Mouse (Mus musculus): ENCODE results near the gene Spats2. TPM values are rescaled to one million over a fixed set of nuclear protein-coding genes. Genes with fewer than 3 reads are reported as not detected.
A peak's percentile ranks its signal among the peaks of the same experiment; 100 is the strongest.

Gene Spats2
- polyA plus RNA-seq, 1 experiment from 2014 or later = 34.9 TPM

GRCm38 (mm10) chr15:99099984-99100383 lies 25.7 kb upstream of the Spats2 start:
- Histone ChIP-seq H3K36me3 (no peaks in the 10 kb centered on the region), H3K9ac (no peak overlapping the region), H3K4me3 (no peak overlapping the region), H3K27ac (replicated peaks) (no peak overlapping the region), H3K4me2 (no peak overlapping the region), H3K9me3 (no peaks in the 10 kb centered on the region), H3K27me3 (peaks cover 53% of the 10 kb centered on the region), H3K4me1 (replicated peaks) (peaks cover 38% of the 10 kb centered on the region)
- ATAC-seq (ENCODE audit: low FRiP score, low read depth) = no peak
- 51% methylated on average over 3 of the region's 3 CpGs for WGBS

GRCm38 (mm10) chr15:99105238-99105637 lies 20.5 kb upstream of the Spats2 start:
- Histone ChIP-seq H3K4me3 (no peak overlapping the region), H3K4me2 (no peak overlapping the region), H3K9me3 (no peaks in the 10 kb centered on the region), H3K36me3 (no peaks in the 10 kb centered on the region), H3K27ac (replicated peaks) (no peak overlapping the region), H3K9ac (no peak overlapping the region), H3K4me1 (replicated peaks) (no peaks in the 10 kb centered on the region), H3K27me3 (peaks cover 10% of the 10 kb centered on the region; the same call in 1 of the 2 replicates)
- ATAC-seq (ENCODE audit: low FRiP score, low read depth) = no peak
- 63% methylated on average over 7 of the region's 7 CpGs for WGBS

- ATAC-seq (ENCODE audit: low FRiP score, low read depth) = no peak
- Histone ChIP-seq H3K4me3 (no peak overlapping the region), H3K36me3 (no peaks in the 10 kb centered on the region), H3K4me1 (replicated peaks) (no peaks in the 10 kb centered on the region), H3K9me3 (no peaks in the 10 kb centered on the region), H3K27ac (replicated peaks) (no peak overlapping the region), H3K27me3 (no peaks in the 10 kb centered on the region), H3K9ac (no peak overlapping the region), H3K4me2 (no peak overlapping the region)
- 86% methylated on average over 3 of the region's 3 CpGs for WGBS
Measured at GRCm38 (mm10) chr15:99107866-99108265, 17.9 kb upstream of the Spats2 start.

GRCm38 (mm10) chr15:99111139-99111538 lies 14.6 kb upstream of the Spats2 start:
- no peak for ATAC-seq (ENCODE audit: low FRiP score, low read depth)
- no peak overlapping the region for H3K9ac ChIP-seq
- no peaks in the 10 kb centered on the region for H3K27me3 ChIP-seq
- no peak overlapping the region for H3K4me3 ChIP-seq
- H3K36me3 ChIP-seq = no peaks in the 10 kb centered on the region
- H3K9me3 ChIP-seq = no peaks in the 10 kb centered on the region
- no peak overlapping the region for H3K27ac ChIP-seq (replicated peaks)
- H3K4me2 ChIP-seq = no peak overlapping the region
- no peaks in the 10 kb centered on the region for H3K4me1 ChIP-seq (replicated peaks)
- 94% methylated on average over 3 of the region's 3 CpGs for WGBS

GRCm38 (mm10) chr15:99111809-99112208 lies 13.9 kb upstream of the Spats2 start:
- no peaks in the 10 kb centered on the region for H3K36me3 ChIP-seq
- ATAC-seq (ENCODE audit: low FRiP score, low read depth) = no peak
- WGBS = 79% methylated on average over 4 of the region's 4 CpGs

GRCm38 (mm10) chr15:99112843-99113395 lies 12.8 kb upstream of the Spats2 start:
- ATAC-seq (ENCODE audit: low FRiP score, low read depth) = no peak
- H3K4me1 ChIP-seq (replicated peaks) = no peaks in the 10 kb centered on the region
- 54% methylated on average over 11 of the region's 11 CpGs for WGBS
- no peaks in the 10 kb centered on the region for H3K9me3 ChIP-seq
- no peaks in the 10 kb centered on the region for H3K27me3 ChIP-seq
- no peaks in the 10 kb centered on the region for H3K36me3 ChIP-seq
- H3K4me3 ChIP-seq = no peak overlapping the region
- peak overlapping the region; percentile 30 for H3K4me2 ChIP-seq
- no peak overlapping the region for H3K9ac ChIP-seq
- H3K27ac ChIP-seq (replicated peaks) = no peak overlapping the region

More at GRCm38 (mm10) chr15:99111809-99112208, 13.9 kb upstream of the Spats2 start:
- Histone ChIP-seq H3K4me1 (replicated peaks) (no peaks in the 10 kb centered on the region), H3K4me3 (no peak overlapping the region), H3K9me3 (no peaks in the 10 kb centered on the region), H3K27me3 (no peaks in the 10 kb centered on the region), H3K4me2 (no peak overlapping the region), H3K27ac (replicated peaks) (no peak overlapping the region), H3K9ac (no peak overlapping the region)

GRCm38 (mm10) chr15:99113396-99113975 lies 12.2 kb upstream of the Spats2 start:
- H3K4me3 ChIP-seq = no peak overlapping the region

GRCm38 (mm10) chr15:99114312-99115064 lies 11.2 kb upstream of the Spats2 start:
- no peak for ATAC-seq (ENCODE audit: low FRiP score, low read depth)

More at GRCm38 (mm10) chr15:99113396-99113975, 12.2 kb upstream of the Spats2 start:
- no peak overlapping the region for H3K9ac ChIP-seq
- no peak for ATAC-seq (ENCODE audit: low FRiP score, low read depth)
- peak overlapping the region; percentile 30 for H3K4me2 ChIP-seq
- 3% methylated on average over 9 of the region's 9 CpGs for WGBS
- H3K36me3 ChIP-seq = no peaks in the 10 kb centered on the region
- H3K27ac ChIP-seq (replicated peaks) = no peak overlapping the region
- H3K4me1 ChIP-seq (replicated peaks) = no peaks in the 10 kb centered on the region
- no peaks in the 10 kb centered on the region for H3K27me3 ChIP-seq
- no peaks in the 10 kb centered on the region for H3K9me3 ChIP-seq

GRCm38 (mm10) chr15:99115065-99115423 lies 10.7 kb upstream of the Spats2 start:
- H3K4me3 ChIP-seq = no peak overlapping the region
- no peak overlapping the region for H3K9ac ChIP-seq
- no peak overlapping the region for H3K27ac ChIP-seq (replicated peaks)
- 87% methylated on average over 7 of the region's 7 CpGs for WGBS
- no peak overlapping the region for H3K4me2 ChIP-seq
- no peaks in the 10 kb centered on the region for H3K36me3 ChIP-seq
- no peaks in the 10 kb centered on the region for H3K27me3 ChIP-seq
- H3K9me3 ChIP-seq = no peaks in the 10 kb centered on the region
- no peak for ATAC-seq (ENCODE audit: low FRiP score, low read depth)
- H3K4me1 ChIP-seq (replicated peaks) = no peaks in the 10 kb centered on the region

More at GRCm38 (mm10) chr15:99114312-99115064, 11.2 kb upstream of the Spats2 start:
- Histone ChIP-seq H3K27ac (replicated peaks) (no peak overlapping the region), H3K36me3 (no peaks in the 10 kb centered on the region), H3K27me3 (no peaks in the 10 kb centered on the region), H3K4me1 (replicated peaks) (no peaks in the 10 kb centered on the region), H3K4me2 (no peak overlapping the region), H3K9ac (no peak overlapping the region), H3K9me3 (no peaks in the 10 kb centered on the region), H3K4me3 (no peak overlapping the region)
- WGBS = 47% methylated on average over 14 of the region's 14 CpGs

GRCm38 (mm10) chr15:99116539-99116938 lies 9.2 kb upstream of the Spats2 start:
- no peak overlapping the region for H3K27ac ChIP-seq (replicated peaks)
- no peak overlapping the region for H3K4me2 ChIP-seq
- no peak overlapping the region for H3K4me3 ChIP-seq
- H3K9me3 ChIP-seq = no peaks in the 10 kb centered on the region
- 71% methylated on average over 11 of the region's 11 CpGs for WGBS
- no peaks in the 10 kb centered on the region for H3K36me3 ChIP-seq
- no peak overlapping the region for H3K9ac ChIP-seq
- no peaks in the 10 kb centered on the region for H3K27me3 ChIP-seq
- ATAC-seq (ENCODE audit: low FRiP score, low read depth) = no peak
- no peaks in the 10 kb centered on the region for H3K4me1 ChIP-seq (replicated peaks)

GRCm38 (mm10) chr15:99120814-99121213 lies 4.9 kb upstream of the Spats2 start:
- WGBS = 20% methylated on average over 11 of the region's 11 CpGs
- Histone ChIP-seq H3K4me3 (no peak overlapping the region), H3K27me3 (no peaks in the 10 kb centered on the region), H3K9me3 (no peaks in the 10 kb centered on the region), H3K27ac (replicated peaks) (no peak overlapping the region), H3K36me3 (no peaks in the 10 kb centered on the region), H3K4me2 (no peak overlapping the region), H3K4me1 (replicated peaks) (peaks cover 6% of the 10 kb centered on the region), H3K9ac (no peak overlapping the region)
- ATAC-seq (ENCODE audit: low FRiP score, low read depth) = no peak

- H3K4me1 ChIP-seq (replicated peaks) = peaks cover 12% of the 10 kb centered on the region
- H3K4me2 ChIP-seq = no peak overlapping the region
- ATAC-seq (ENCODE audit: low FRiP score, low read depth) = no peak
- no peak overlapping the region for H3K9ac ChIP-seq
- no peak overlapping the region for H3K27ac ChIP-seq (replicated peaks)
- no peaks in the 10 kb centered on the region for H3K36me3 ChIP-seq
- no peaks in the 10 kb centered on the region for H3K27me3 ChIP-seq
- WGBS = 75% methylated on average over 2 of the region's 2 CpGs
- no peak overlapping the region for H3K4me3 ChIP-seq
- no peaks in the 10 kb centered on the region for H3K9me3 ChIP-seq
Measured at GRCm38 (mm10) chr15:99122642-99123041, 3.1 kb upstream of the Spats2 start.

Measured in hindbrain, embryonic 15.5 days (tissue).